Mouse (Mus musculus): Measurements from ENCODE around the gene Smyd1. TPM values are rescaled to one million over a fixed set of nuclear protein-coding genes. Genes with fewer than 3 reads are reported as not detected.

Smyd1 gene
- not detected in 2 replicates for total RNA-seq (2017)

DNA sequence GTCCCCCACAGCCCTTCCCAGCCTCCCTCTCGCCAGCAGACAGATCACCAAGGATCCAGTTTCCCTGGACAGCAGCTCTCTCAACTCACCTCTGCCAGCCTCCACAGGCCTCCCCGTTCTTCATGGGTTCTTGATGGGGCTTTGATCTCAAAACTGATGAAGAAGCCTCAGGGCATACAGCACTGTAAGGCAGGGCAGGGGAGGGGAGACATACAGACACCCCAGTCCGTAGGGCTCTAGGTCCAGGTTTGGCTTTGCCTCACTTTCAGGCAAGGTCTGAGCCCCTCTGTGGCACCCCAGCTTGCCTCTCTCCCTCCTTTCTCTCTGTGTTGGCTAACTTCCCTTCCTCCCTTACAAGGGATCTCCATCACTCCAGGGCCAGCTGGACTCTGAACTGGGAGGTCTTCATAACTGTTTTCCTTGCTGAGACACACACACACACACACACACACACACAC is at the start of gene Smyd1:
Gene Smyd1, minus strand, starts transcription at position 408 of the 458 bp plus-strand sequence.
- ATAC-seq (replicated peaks in 1 of 2; ENCODE audit: insufficient read depth in 1 of 2, low FRiP score in 2 of 2, low TSS enrichment in 1 of 2, low read depth in 1 of 2, poor library complexity in 2 of 2, severe bottlenecking in 2 of 2): no peak

- ATAC-seq (replicated peaks in 1 of 2; ENCODE audit: insufficient read depth in 1 of 2, low FRiP score in 2 of 2, low TSS enrichment in 1 of 2, low read depth in 1 of 2, poor library complexity in 2 of 2, severe bottlenecking in 2 of 2): no peak
Measured at GRCm38 (mm10) chr6:71371085-71371605, 49.1 kb upstream of the Smyd1 start.

DNA sequence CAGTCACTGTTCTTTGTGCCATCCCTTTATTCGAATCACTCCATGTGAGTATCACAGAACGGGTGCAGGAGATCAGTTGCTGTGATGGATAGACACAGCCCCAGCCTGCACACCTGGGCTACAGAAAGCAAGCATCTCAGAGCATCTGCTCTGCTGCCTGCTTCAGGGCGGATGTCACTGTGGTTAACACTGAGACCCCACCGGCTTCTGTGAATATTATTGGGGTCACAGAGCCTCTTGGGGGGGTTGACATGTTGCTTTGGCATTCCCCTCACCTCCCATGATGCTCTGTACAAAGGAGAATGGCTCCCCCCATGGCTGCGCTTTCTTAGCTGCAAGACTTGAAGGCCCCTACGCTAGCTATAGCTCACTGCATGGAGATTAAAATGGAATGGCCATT is 47.4 kb upstream of the Smyd1 start:
- ATAC-seq (replicated peaks in 1 of 2; ENCODE audit: insufficient read depth in 1 of 2, low FRiP score in 2 of 2, low TSS enrichment in 1 of 2, low read depth in 1 of 2, poor library complexity in 2 of 2, severe bottlenecking in 2 of 2): no peak

GRCm38 (mm10) chr6:71363995-71364394 is 42.0 kb upstream of the Smyd1 start:
- ATAC-seq (replicated peaks in 1 of 2; ENCODE audit: insufficient read depth in 1 of 2, low FRiP score in 2 of 2, low TSS enrichment in 1 of 2, low read depth in 1 of 2, poor library complexity in 2 of 2, severe bottlenecking in 2 of 2): no peak

DNA sequence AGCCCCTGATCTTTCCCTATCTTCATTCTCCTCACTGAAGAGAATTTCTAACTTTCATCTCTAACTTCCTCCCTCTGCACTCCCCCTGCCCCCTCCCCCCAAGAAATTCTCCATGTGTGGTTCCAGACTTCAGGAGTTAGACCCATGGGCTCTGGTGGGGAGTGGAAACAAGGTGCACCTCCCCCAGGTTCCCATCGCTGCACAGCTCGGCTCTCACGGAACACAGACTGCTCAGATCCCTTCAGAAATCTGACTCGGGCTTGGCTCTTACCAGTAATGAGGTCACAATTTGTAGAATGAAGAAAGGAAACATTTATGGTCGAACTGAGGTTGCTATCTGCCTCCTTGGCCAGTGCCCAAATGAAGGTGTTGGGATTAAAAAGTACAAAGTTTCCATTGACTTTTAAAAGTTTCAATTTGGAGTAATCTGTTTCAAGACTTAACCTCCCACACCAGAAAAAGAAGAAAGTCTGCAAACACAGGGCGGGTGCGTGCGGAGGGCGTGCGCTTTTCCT is 39.2 kb upstream of the Smyd1 start:
- ATAC-seq (replicated peaks in 1 of 2; ENCODE audit: insufficient read depth in 1 of 2, low FRiP score in 2 of 2, low TSS enrichment in 1 of 2, low read depth in 1 of 2, poor library complexity in 2 of 2, severe bottlenecking in 2 of 2): no peak

DNA sequence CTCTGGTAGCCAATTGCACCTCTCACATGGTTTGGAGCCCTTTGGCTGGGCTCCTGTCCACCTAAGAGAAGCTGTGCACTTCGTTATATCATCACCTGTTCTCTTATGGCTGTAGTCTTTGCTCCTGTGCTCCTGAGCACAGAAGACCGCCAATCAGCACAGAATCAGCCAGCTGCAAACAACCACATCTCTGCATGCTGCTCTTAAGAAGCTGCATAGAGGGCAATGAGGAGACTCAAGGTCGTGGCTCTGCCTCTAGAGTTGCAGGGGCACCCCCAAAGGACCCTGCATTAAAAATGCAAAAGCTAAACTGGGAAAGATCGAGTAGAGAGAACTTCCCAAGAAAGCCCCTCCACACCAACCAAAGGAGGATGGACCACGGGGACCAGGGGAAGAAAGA is 38.7 kb upstream of the Smyd1 start:
- no peak for ATAC-seq (replicated peaks in 1 of 2; ENCODE audit: insufficient read depth in 1 of 2, low FRiP score in 2 of 2, low TSS enrichment in 1 of 2, low read depth in 1 of 2, poor library complexity in 2 of 2, severe bottlenecking in 2 of 2)

DNA sequence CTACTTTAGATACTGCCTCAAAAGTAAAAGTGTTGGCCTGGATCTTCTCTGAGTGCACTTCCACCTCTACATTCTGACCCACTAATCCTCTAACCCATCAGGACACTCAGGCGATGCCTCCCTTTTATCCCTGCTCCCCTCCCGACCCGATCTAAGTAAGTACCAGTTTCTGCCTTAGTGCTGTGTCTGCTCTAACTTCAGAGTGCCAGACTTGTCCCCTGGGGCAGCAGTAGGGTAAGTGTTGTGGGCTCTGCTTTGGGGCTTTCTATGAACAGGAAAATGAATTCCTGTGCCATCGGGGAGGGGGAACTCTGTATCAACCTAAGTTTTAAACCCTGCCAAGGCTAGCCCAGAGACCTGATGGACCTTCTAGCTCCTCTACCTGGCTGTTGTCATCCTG is 38.2 kb upstream of the Smyd1 start:
- ATAC-seq (replicated peaks in 1 of 2; ENCODE audit: insufficient read depth in 1 of 2, low FRiP score in 2 of 2, low TSS enrichment in 1 of 2, low read depth in 1 of 2, poor library complexity in 2 of 2, severe bottlenecking in 2 of 2): no peak

- ATAC-seq (replicated peaks in 1 of 2; ENCODE audit: insufficient read depth in 1 of 2, low FRiP score in 2 of 2, low TSS enrichment in 1 of 2, low read depth in 1 of 2, poor library complexity in 2 of 2, severe bottlenecking in 2 of 2): no peak
Measured at GRCm38 (mm10) chr6:71357493-71357892, 35.5 kb upstream of the Smyd1 start.

- no peak for ATAC-seq (replicated peaks in 1 of 2; ENCODE audit: insufficient read depth in 1 of 2, low FRiP score in 2 of 2, low TSS enrichment in 1 of 2, low read depth in 1 of 2, poor library complexity in 2 of 2, severe bottlenecking in 2 of 2)
Measured at GRCm38 (mm10) chr6:71353722-71354121, 31.7 kb upstream of the Smyd1 start.

GRCm38 (mm10) chr6:71352866-71353427 is 30.9 kb upstream of the Smyd1 start:
- no peak for ATAC-seq (replicated peaks in 1 of 2; ENCODE audit: insufficient read depth in 1 of 2, low FRiP score in 2 of 2, low TSS enrichment in 1 of 2, low read depth in 1 of 2, poor library complexity in 2 of 2, severe bottlenecking in 2 of 2)

DNA sequence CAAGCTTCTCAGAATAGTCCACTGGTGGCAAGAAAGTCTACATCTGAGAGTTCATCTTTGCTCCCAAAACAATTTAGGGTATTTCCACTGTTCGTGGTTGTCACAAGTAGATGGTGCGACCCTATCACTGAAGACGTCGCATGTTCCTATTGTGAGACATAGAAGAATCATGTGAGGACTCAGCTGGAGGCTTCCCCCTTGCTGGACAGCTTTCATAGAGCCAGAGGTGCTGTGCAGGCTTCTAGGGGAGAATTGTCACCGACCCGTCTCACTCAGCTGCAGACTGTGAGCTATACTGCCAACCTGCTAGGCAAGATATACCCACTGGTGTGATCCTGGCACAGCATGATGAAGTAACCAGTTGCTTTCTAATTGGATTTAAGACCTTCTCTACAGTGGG is 30.2 kb upstream of the Smyd1 start:
- no peak for ATAC-seq (replicated peaks in 1 of 2; ENCODE audit: insufficient read depth in 1 of 2, low FRiP score in 2 of 2, low TSS enrichment in 1 of 2, low read depth in 1 of 2, poor library complexity in 2 of 2, severe bottlenecking in 2 of 2)

DNA sequence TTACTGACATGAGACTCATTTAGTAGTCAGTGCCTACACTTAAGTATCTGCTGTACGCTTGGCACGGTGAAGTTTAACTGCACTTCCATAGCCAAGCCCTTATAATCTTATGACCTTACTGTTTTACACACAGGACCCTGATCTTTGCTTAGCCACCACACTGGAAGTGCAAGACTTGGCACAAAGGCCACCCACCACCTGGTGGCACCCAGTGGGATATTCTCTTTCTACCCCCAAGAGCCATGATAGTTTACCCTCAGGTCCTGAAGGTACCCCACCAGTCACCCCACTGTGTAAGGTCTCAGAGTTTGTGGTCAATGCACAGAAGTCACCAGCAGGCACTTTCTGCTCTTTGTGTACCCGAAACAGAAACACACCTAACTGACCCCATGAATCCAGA is 29.2 kb upstream of the Smyd1 start:
- ATAC-seq (replicated peaks in 1 of 2; ENCODE audit: insufficient read depth in 1 of 2, low FRiP score in 2 of 2, low TSS enrichment in 1 of 2, low read depth in 1 of 2, poor library complexity in 2 of 2, severe bottlenecking in 2 of 2): no peak

DNA sequence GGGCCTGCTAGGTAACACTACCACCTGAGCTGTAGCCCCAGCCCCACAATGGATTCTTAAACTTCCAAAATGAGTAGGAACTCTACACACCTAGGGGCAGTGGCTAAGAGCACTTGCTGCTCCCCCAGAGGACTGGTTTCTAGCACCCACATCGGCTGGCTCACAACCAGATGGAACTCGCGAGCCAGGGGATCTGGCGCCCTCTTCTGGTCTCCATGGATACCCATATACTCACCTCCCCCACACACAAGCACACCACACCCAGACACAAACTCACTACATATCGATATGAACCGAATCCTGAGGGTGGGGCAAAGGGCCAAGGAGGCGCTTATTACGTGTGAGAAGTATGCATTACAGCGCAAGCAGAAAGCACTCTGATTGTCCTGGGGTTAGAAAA is 26.0 kb upstream of the Smyd1 start:
- no peak for ATAC-seq (replicated peaks in 1 of 2; ENCODE audit: insufficient read depth in 1 of 2, low FRiP score in 2 of 2, low TSS enrichment in 1 of 2, low read depth in 1 of 2, poor library complexity in 2 of 2, severe bottlenecking in 2 of 2)

DNA sequence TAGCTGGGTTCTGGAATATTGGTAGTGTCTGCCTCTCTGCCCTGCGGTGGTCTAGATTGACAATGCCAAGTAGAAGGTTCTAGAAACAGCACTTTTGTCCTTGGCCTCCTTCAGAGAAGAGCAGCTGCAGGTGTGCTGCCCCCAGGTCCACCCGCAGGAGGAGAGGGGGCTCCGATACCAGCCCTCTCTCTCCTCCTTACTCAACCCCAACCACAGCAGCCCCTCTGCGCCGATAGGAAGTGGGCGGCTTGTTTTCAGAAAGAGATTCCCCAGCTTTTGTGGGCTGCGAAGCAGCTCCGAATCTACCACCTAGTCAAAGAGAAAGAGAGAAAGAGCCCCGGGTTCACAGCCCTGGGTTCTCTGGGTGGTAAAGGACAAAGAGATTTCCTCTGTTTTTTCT is 19.1 kb upstream of the Smyd1 start:
- ATAC-seq (replicated peaks in 1 of 2; ENCODE audit: insufficient read depth in 1 of 2, low FRiP score in 2 of 2, low TSS enrichment in 1 of 2, low read depth in 1 of 2, poor library complexity in 2 of 2, severe bottlenecking in 2 of 2): no peak

DNA sequence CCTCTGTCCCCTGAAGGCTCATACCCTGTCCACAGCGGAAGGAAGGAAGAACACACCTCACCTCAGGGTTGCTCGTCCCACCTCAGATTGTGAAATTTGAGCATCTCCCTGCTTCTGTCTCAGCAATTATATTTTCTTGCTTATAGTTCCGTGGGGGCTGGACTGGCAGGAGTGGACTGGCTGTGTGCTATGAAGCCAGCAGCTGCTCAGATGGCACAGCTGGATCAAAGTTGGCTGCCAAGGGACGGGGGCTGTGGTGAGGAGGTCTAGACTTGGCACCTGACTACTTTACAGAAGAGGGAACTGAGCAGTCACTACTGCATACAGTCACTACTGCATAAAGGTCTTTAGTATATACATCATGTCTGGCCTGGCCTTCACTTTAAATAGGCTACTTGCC is 17.3 kb upstream of the Smyd1 start:
- no peak for ATAC-seq (replicated peaks in 1 of 2; ENCODE audit: insufficient read depth in 1 of 2, low FRiP score in 2 of 2, low TSS enrichment in 1 of 2, low read depth in 1 of 2, poor library complexity in 2 of 2, severe bottlenecking in 2 of 2)

DNA sequence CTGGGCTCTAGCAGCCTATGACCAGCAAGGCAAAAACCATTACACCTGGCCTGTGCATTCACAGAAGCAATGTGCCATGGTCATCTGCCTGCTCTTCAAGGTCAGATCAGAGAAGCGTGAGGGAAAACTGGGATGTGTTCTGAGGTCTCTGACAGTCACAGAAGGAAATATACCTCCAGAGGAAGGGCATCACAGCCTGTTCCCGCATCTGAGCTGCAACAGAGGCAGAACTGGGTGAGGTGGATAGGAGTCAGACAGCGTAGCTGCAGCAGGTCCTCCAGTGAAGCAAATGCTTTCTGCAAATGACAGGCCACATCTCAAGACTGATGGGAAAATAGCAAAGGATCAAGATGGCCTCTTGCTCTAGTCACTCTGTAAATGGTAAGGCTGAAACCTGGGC is 16.9 kb upstream of the Smyd1 start:
- ATAC-seq (replicated peaks in 1 of 2; ENCODE audit: insufficient read depth in 1 of 2, low FRiP score in 2 of 2, low TSS enrichment in 1 of 2, low read depth in 1 of 2, poor library complexity in 2 of 2, severe bottlenecking in 2 of 2): no peak

GRCm38 (mm10) chr6:71337666-71338065 is 15.6 kb upstream of the Smyd1 start:
- no peak for ATAC-seq (replicated peaks in 1 of 2; ENCODE audit: insufficient read depth in 1 of 2, low FRiP score in 2 of 2, low TSS enrichment in 1 of 2, low read depth in 1 of 2, poor library complexity in 2 of 2, severe bottlenecking in 2 of 2)

- no peak for ATAC-seq (replicated peaks in 1 of 2; ENCODE audit: insufficient read depth in 1 of 2, low FRiP score in 2 of 2, low TSS enrichment in 1 of 2, low read depth in 1 of 2, poor library complexity in 2 of 2, severe bottlenecking in 2 of 2)
Measured at GRCm38 (mm10) chr6:71333578-71334273, 11.7 kb upstream of the Smyd1 start.

DNA sequence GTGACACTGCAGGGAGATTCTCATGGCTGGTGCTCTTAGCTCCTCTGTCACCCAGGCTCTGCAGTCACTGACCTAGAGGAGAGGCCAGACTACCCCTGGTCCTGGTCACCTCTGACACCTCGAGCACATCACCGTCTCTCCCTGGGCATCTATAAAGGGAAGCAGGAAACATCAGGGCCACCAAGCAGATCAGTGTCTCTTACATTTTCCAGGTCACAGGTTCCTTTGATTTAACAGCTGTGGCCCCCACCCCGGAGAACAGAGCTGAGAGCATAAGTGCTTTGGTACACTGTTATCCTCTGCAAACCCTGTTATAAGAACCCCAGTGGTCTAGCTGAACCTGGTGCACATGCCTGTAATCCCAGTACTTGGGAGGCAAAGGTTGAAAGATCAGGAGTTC is 11.0 kb upstream of the Smyd1 start:
- ATAC-seq (replicated peaks in 1 of 2; ENCODE audit: insufficient read depth in 1 of 2, low FRiP score in 2 of 2, low TSS enrichment in 1 of 2, low read depth in 1 of 2, poor library complexity in 2 of 2, severe bottlenecking in 2 of 2): no peak
